Mouse (Mus musculus): ENCODE measurements around the gene Coro1c. TPM values are rescaled to one million over a fixed set of nuclear protein-coding genes. Genes with fewer than 3 reads are reported as not detected.

The Coro1c gene
- polyA plus RNA-seq, 1 experiment from 2014 or later: 138 TPM

- Histone ChIP-seq H3K4me2 (ENCODE audit: low read depth, low read length) (no peak overlapping the region), H3K27ac (ENCODE audit: low read length) (peak overlapping the region; percentile 53), H3K4me3 (ENCODE audit: low read length) (no peak overlapping the region), H3K4me1 (replicated peaks; ENCODE audit: control insufficient read depth, insufficient read depth, low read length) (peaks cover 57% of the 10 kb centered on the region), H3K36me3 (ENCODE audit: control insufficient read depth, insufficient read depth, low read length) (peaks cover 9% of the 10 kb centered on the region), H3K27me3 (ENCODE audit: control insufficient read depth, insufficient read depth, low read depth, low read length) (no peaks in the 10 kb centered on the region), H3K9ac (ENCODE audit: low read length) (no peak overlapping the region), H3K9me3 (ENCODE audit: control insufficient read depth, low read length) (no peaks in the 10 kb centered on the region)
- WGBS: 69% methylated on average over 7 of the region's 7 CpGs
- no peak for ATAC-seq (ENCODE audit: low read depth)
Observed at GRCm38 (mm10) chr5:113871903-113872548, 36.5 kb downstream of the Coro1c start.

GRCm38 (mm10) chr5:113870393-113871040 is 38.0 kb downstream of the Coro1c start:
- no peak overlapping the region for H3K9ac ChIP-seq (ENCODE audit: low read length)
- H3K27me3 ChIP-seq (ENCODE audit: control insufficient read depth, insufficient read depth, low read depth, low read length): no peaks in the 10 kb centered on the region
- 41% methylated on average over 21 of the region's 21 CpGs for WGBS
- no peak overlapping the region for H3K4me2 ChIP-seq (ENCODE audit: low read depth, low read length)
- no peak for ATAC-seq (ENCODE audit: low read depth)
- peaks cover 57% of the 10 kb centered on the region for H3K4me1 ChIP-seq (replicated peaks; ENCODE audit: control insufficient read depth, insufficient read depth, low read length)
- peak overlapping the region; percentile 53 for H3K27ac ChIP-seq (ENCODE audit: low read length)
- no peaks in the 10 kb centered on the region for H3K9me3 ChIP-seq (ENCODE audit: control insufficient read depth, low read length)
- peaks cover 2% of the 10 kb centered on the region; the same call in 1 of the 2 replicates for H3K36me3 ChIP-seq (ENCODE audit: control insufficient read depth, insufficient read depth, low read length)
- no peak overlapping the region for H3K4me3 ChIP-seq (ENCODE audit: low read length)

- Histone ChIP-seq H3K4me2 (ENCODE audit: low read depth, low read length) (no peak overlapping the region), H3K4me1 (replicated peaks; ENCODE audit: control insufficient read depth, insufficient read depth, low read length) (peaks cover 50% of the 10 kb centered on the region), H3K4me3 (ENCODE audit: low read length) (no peak overlapping the region), H3K9ac (ENCODE audit: low read length) (peak overlapping the region; percentile 6; the same call in 1 of the 2 replicates), H3K9me3 (ENCODE audit: control insufficient read depth, low read length) (no peaks in the 10 kb centered on the region), H3K27me3 (ENCODE audit: control insufficient read depth, insufficient read depth, low read depth, low read length) (no peaks in the 10 kb centered on the region), H3K36me3 (ENCODE audit: control insufficient read depth, insufficient read depth, low read length) (peaks cover 11% of the 10 kb centered on the region), H3K27ac (ENCODE audit: low read length) (no peak overlapping the region)
- WGBS: 37% methylated on average over 11 of the region's 11 CpGs
- ATAC-seq (ENCODE audit: low read depth): peak; percentile 20
Observed at GRCm38 (mm10) chr5:113869132-113869531, 39.4 kb downstream of the Coro1c start.

GRCm38 (mm10) chr5:113864992-113865391 is 43.6 kb downstream of the Coro1c start:
- H3K27ac ChIP-seq (ENCODE audit: low read length): no peak overlapping the region
- no peak overlapping the region for H3K9ac ChIP-seq (ENCODE audit: low read length)
- H3K36me3 ChIP-seq (ENCODE audit: control insufficient read depth, insufficient read depth, low read length): peaks cover 21% of the 10 kb centered on the region
- no peak for ATAC-seq (ENCODE audit: low read depth)
- no peaks in the 10 kb centered on the region for H3K9me3 ChIP-seq (ENCODE audit: control insufficient read depth, low read length)
- WGBS: 82% methylated on average over 6 of the region's 6 CpGs
- H3K4me1 ChIP-seq (replicated peaks; ENCODE audit: control insufficient read depth, insufficient read depth, low read length): peaks cover 14% of the 10 kb centered on the region
- H3K27me3 ChIP-seq (ENCODE audit: control insufficient read depth, insufficient read depth, low read depth, low read length): no peaks in the 10 kb centered on the region
- H3K4me2 ChIP-seq (ENCODE audit: low read depth, low read length): no peak overlapping the region
- H3K4me3 ChIP-seq (ENCODE audit: low read length): no peak overlapping the region

GRCm38 (mm10) chr5:113863994-113864393 is 44.6 kb downstream of the Coro1c start:
- Histone ChIP-seq H3K27me3 (ENCODE audit: control insufficient read depth, insufficient read depth, low read depth, low read length) (no peaks in the 10 kb centered on the region), H3K27ac (ENCODE audit: low read length) (no peak overlapping the region), H3K9me3 (ENCODE audit: control insufficient read depth, low read length) (no peaks in the 10 kb centered on the region), H3K36me3 (ENCODE audit: control insufficient read depth, insufficient read depth, low read length) (peaks cover 21% of the 10 kb centered on the region), H3K4me2 (ENCODE audit: low read depth, low read length) (no peak overlapping the region), H3K4me3 (ENCODE audit: low read length) (no peak overlapping the region), H3K4me1 (replicated peaks; ENCODE audit: control insufficient read depth, insufficient read depth, low read length) (peaks cover 13% of the 10 kb centered on the region), H3K9ac (ENCODE audit: low read length) (no peak overlapping the region)
- WGBS: 93% methylated on average over 12 of the region's 12 CpGs
- no peak for ATAC-seq (ENCODE audit: low read depth)

- H3K9me3 ChIP-seq (ENCODE audit: control insufficient read depth, low read length): no peaks in the 10 kb centered on the region
- no peak overlapping the region for H3K9ac ChIP-seq (ENCODE audit: low read length)
- no peak overlapping the region for H3K27ac ChIP-seq (ENCODE audit: low read length)
- H3K27me3 ChIP-seq (ENCODE audit: control insufficient read depth, insufficient read depth, low read depth, low read length): no peaks in the 10 kb centered on the region
- H3K4me3 ChIP-seq (ENCODE audit: low read length): no peak overlapping the region
- H3K36me3 ChIP-seq (ENCODE audit: control insufficient read depth, insufficient read depth, low read length): peaks cover 21% of the 10 kb centered on the region
- no peak for ATAC-seq (ENCODE audit: low read depth)
- 81% methylated on average over 4 of the region's 4 CpGs for WGBS
- peaks cover 13% of the 10 kb centered on the region for H3K4me1 ChIP-seq (replicated peaks; ENCODE audit: control insufficient read depth, insufficient read depth, low read length)
- H3K4me2 ChIP-seq (ENCODE audit: low read depth, low read length): no peak overlapping the region
Observed at GRCm38 (mm10) chr5:113862418-113862817, 46.1 kb downstream of the Coro1c start.

GRCm38 (mm10) chr5:113861294-113861693 is 47.3 kb downstream of the Coro1c start:
- H3K27ac ChIP-seq (ENCODE audit: low read length): no peak overlapping the region
- H3K4me1 ChIP-seq (replicated peaks; ENCODE audit: control insufficient read depth, insufficient read depth, low read length): peaks cover 13% of the 10 kb centered on the region
- H3K27me3 ChIP-seq (ENCODE audit: control insufficient read depth, insufficient read depth, low read depth, low read length): no peaks in the 10 kb centered on the region
- H3K9me3 ChIP-seq (ENCODE audit: control insufficient read depth, low read length): no peaks in the 10 kb centered on the region
- H3K4me3 ChIP-seq (ENCODE audit: low read length): no peak overlapping the region
- H3K4me2 ChIP-seq (ENCODE audit: low read depth, low read length): no peak overlapping the region
- H3K9ac ChIP-seq (ENCODE audit: low read length): no peak overlapping the region
- WGBS: 94% methylated on average over 8 of the region's 8 CpGs
- H3K36me3 ChIP-seq (ENCODE audit: control insufficient read depth, insufficient read depth, low read length): peaks cover 21% of the 10 kb centered on the region
- no peak for ATAC-seq (ENCODE audit: low read depth)

GRCm38 (mm10) chr5:113858971-113859370 is 49.6 kb downstream of the Coro1c start:
- ATAC-seq (ENCODE audit: low read depth): peak; percentile 83
- WGBS: 22% methylated on average over 5 of the region's 5 CpGs
- peak overlapping the region; percentile 36; the same call in 1 of the 2 replicates for H3K27ac ChIP-seq (ENCODE audit: low read length)

GRCm38 (mm10) chr5:113858550-113858949 is 50.0 kb downstream of the Coro1c start:
- Histone ChIP-seq H3K27me3 (ENCODE audit: control insufficient read depth, insufficient read depth, low read depth, low read length) (no peaks in the 10 kb centered on the region), H3K4me3 (ENCODE audit: low read length) (no peak overlapping the region), H3K9me3 (ENCODE audit: control insufficient read depth, low read length) (no peaks in the 10 kb centered on the region), H3K36me3 (ENCODE audit: control insufficient read depth, insufficient read depth, low read length) (peaks cover 7% of the 10 kb centered on the region; the same call in 1 of the 2 replicates), H3K4me2 (ENCODE audit: low read depth, low read length) (no peak overlapping the region), H3K9ac (ENCODE audit: low read length) (no peak overlapping the region), H3K27ac (ENCODE audit: low read length) (no peak overlapping the region), H3K4me1 (replicated peaks; ENCODE audit: control insufficient read depth, insufficient read depth, low read length) (peaks cover 20% of the 10 kb centered on the region)
- ATAC-seq (ENCODE audit: low read depth): no peak
- WGBS: 78% methylated on average over 10 of the region's 10 CpGs

More at GRCm38 (mm10) chr5:113858971-113859370, 49.6 kb downstream of the Coro1c start:
- Histone ChIP-seq H3K9me3 (ENCODE audit: control insufficient read depth, low read length) (no peaks in the 10 kb centered on the region), H3K4me3 (ENCODE audit: low read length) (no peak overlapping the region), H3K27me3 (ENCODE audit: control insufficient read depth, insufficient read depth, low read depth, low read length) (no peaks in the 10 kb centered on the region), H3K36me3 (ENCODE audit: control insufficient read depth, insufficient read depth, low read length) (peaks cover 8% of the 10 kb centered on the region), H3K4me1 (replicated peaks; ENCODE audit: control insufficient read depth, insufficient read depth, low read length) (peaks cover 20% of the 10 kb centered on the region), H3K9ac (ENCODE audit: low read length) (0 out of 2 replicates have a peak overlapping the region, but pooled peaks have one; percentile 41), H3K4me2 (ENCODE audit: low read depth, low read length) (no peak overlapping the region)

Measured in lung, embryonic 16.5 days (tissue).